In genomic region chr6:144052487-144052886, GRCm38 (mm10) we compare ENCODE assay signal across 28 mouse cellular contexts.
DNase-seq lines count a peak whose midpoint lies in the region; ATAC-seq and TF ChIP-seq lines count a peak whose summit lies in the region.
"Had no signal": no experiment of that assay in that cellular context is flagged by ENCODE, and none has a peak within 500 bp of the region (broad histone marks: within the 10 kb centered on the region; RNA-seq: fewer than 3 reads in every experiment).

No protein-coding gene starts in this region.

- H3K27ac ChIP-seq in liver, postnatal 0 days (ENCODE audit: low read depth), result no peak overlapping the region
- H3K27ac ChIP-seq: embryonic facial prominence, embryonic 15.5 days; heart, adult 2 months; hindbrain, embryonic 14.5 days; limb, embryonic 12.5 days; liver, embryonic 14.5 days; midbrain, embryonic 10.5 days; midbrain, embryonic 15.5 days had no signal

- no peak overlapping the region for H3K4me3 ChIP-seq in liver, postnatal 0 days (ENCODE audit: low read depth, low read length)
- H3K4me3 ChIP-seq: embryonic facial prominence, embryonic 15.5 days; heart, adult 2 months; heart, embryonic 12.5 days; limb, embryonic 12.5 days; midbrain, embryonic 10.5 days; midbrain, embryonic 15.5 days had no signal

- no peaks in the 10 kb centered on the region for H3K9me3 ChIP-seq in liver, postnatal 0 days (ENCODE audit: low read length)
- H3K9me3 ChIP-seq: embryonic facial prominence, embryonic 15.5 days; heart, embryonic 12.5 days; limb, embryonic 12.5 days; midbrain, embryonic 10.5 days; midbrain, embryonic 15.5 days had no signal

- DNase-seq in adrenal gland, adult 2 months, result peak; percentile 16
- no peak for DNase-seq in adrenal gland, postnatal 14 days
- DNase-seq in kidney, postnatal 10 days, result peak; percentile 15
- no peak for DNase-seq in kidney, postnatal 36 days
- peak; percentile 84 for DNase-seq in 3T3-L1 (ENCODE audit: low read depth, low spot score)
- peak; percentile 52 for DNase-seq in liver, postnatal 0 days
- no peak for DNase-seq in cerebellum, postnatal 4 days (ENCODE audit: low spot score in 2 of 2)
- DNase-seq: cerebellum, adult 18-20 months; cerebellum, postnatal 10 days; gastrocnemius, postnatal 36 days; heart, adult 2 months; kidney, adult 9 months; lung, embryonic 14.5 days; lung, postnatal 14 days; right cerebral cortex, adult 18-20 months; spleen, adult 18-20 months; thymus, postnatal 14 days had no signal

- H3K9ac ChIP-seq in liver, postnatal 0 days (replicated peaks), result no peak overlapping the region
- H3K9ac ChIP-seq: embryonic facial prominence, embryonic 15.5 days; heart, embryonic 12.5 days; hindbrain, embryonic 14.5 days; limb, embryonic 12.5 days; liver, embryonic 14.5 days; lung, embryonic 14.5 days; midbrain, embryonic 15.5 days had no signal

- no peak overlapping the region for H3K4me2 ChIP-seq in liver, postnatal 0 days (ENCODE audit: low read depth, low read length)
- H3K4me2 ChIP-seq: embryonic facial prominence, embryonic 15.5 days; heart, embryonic 12.5 days; hindbrain, embryonic 14.5 days; limb, embryonic 12.5 days; lung, embryonic 14.5 days; midbrain, embryonic 15.5 days had no signal

- no peaks in the 10 kb centered on the region for H3K36me3 ChIP-seq in liver, postnatal 0 days (replicated peaks; ENCODE audit: insufficient read depth, low read length)
- H3K36me3 ChIP-seq: embryonic facial prominence, embryonic 15.5 days; G1E; heart, embryonic 12.5 days; limb, embryonic 12.5 days; midbrain, embryonic 10.5 days; midbrain, embryonic 15.5 days had no signal

- no peak for TF ChIP-seq CTCF in liver, postnatal 0 days (IDR thresholded peaks at IDR 0.05; ENCODE audit: low read depth)

- peaks cover 6% of the 10 kb centered on the region for H3K4me1 ChIP-seq in liver, postnatal 0 days (ENCODE audit: insufficient read depth)

- TF ChIP-seq EP300 in liver, postnatal 0 days (IDR thresholded peaks at IDR 0.05; ENCODE audit: low read depth), result no peak

- no peaks in the 10 kb centered on the region for H3K27me3 ChIP-seq in liver, postnatal 0 days (ENCODE audit: insufficient read depth, low read length)
- H3K27me3 ChIP-seq: embryonic facial prominence, embryonic 15.5 days; heart, embryonic 12.5 days; limb, embryonic 12.5 days; midbrain, embryonic 15.5 days; Patski had no signal

- peak; percentile 54 for ATAC-seq in liver, postnatal 0 days
- ATAC-seq: forebrain, embryonic 14.5 days; intestine, postnatal 0 days; midbrain, embryonic 15.5 days; Patski had no signal

- WGBS in liver, postnatal 0 days (ENCODE audit: insufficient replicate concordance), result 63% methylated on average over 5 of the region's 5 CpGs

Comparison
In these comparisons a context has a peak if more than half of its experiments do, and no peak if none do; other contexts are left out.
1. DNase-seq: peak in adrenal gland, adult 2 months (single experiment), kidney, postnatal 10 days (single experiment), 3T3-L1 (single experiment) and liver, postnatal 0 days (single experiment); none in adrenal gland, postnatal 14 days (single experiment), kidney, postnatal 36 days (0 of 2) and cerebellum, postnatal 4 days (0 of 2).